13 mouse cellular contexts compared by ENCODE assay signal in genomic region chr1:40840605-40841004, GRCm38 (mm10). TPM values are rescaled to one million over a fixed set of nuclear protein-coding genes. Genes with fewer than 3 reads are reported as not detected.
"Had no signal": no experiment of that assay in that cellular context is flagged by ENCODE, and none has a peak within 500 bp of the region (broad histone marks: within the 10 kb centered on the region; RNA-seq: fewer than 3 reads in every experiment).

No protein-coding gene starts in this region.

- H3K36me3 ChIP-seq: limb, embryonic 12.5 days; midbrain, embryonic 12.5 days had no signal

- DNase-seq: kidney, postnatal 10 days; kidney, postnatal 4 days; lung, adult 18-20 months; right cerebral cortex, postnatal 14 days; thymus, postnatal 36 days had no signal

- H3K9me3 ChIP-seq: limb, embryonic 12.5 days; midbrain, embryonic 12.5 days had no signal

- H3K27ac ChIP-seq: left cerebral cortex, adult 2 months; limb, embryonic 12.5 days; liver, embryonic 14.5 days; midbrain, embryonic 12.5 days had no signal

- H3K4me2 ChIP-seq: limb, embryonic 12.5 days; midbrain, embryonic 12.5 days had no signal

- H3K27me3 ChIP-seq: limb, embryonic 12.5 days; midbrain, embryonic 12.5 days had no signal

- H3K4me1 ChIP-seq: midbrain, embryonic 12.5 days had no signal

- ATAC-seq: midbrain, embryonic 16.5 days had no signal

- H3K9ac ChIP-seq: limb, embryonic 12.5 days; liver, embryonic 14.5 days; midbrain, embryonic 12.5 days had no signal

- H3K4me3 ChIP-seq: left cerebral cortex, adult 2 months; limb, embryonic 12.5 days; midbrain, embryonic 12.5 days had no signal

RNA-seq across cellular contexts. Expression of gene Tmem182, which starts 35.2 kb away (rescaled TPM):
- total RNA-seq: megakaryocyte-erythroid progenitor cell, adult 5-6 weeks had no signal
- polyA plus RNA-seq: liver, adult 2 months; liver, embryonic 14.5 days; midbrain, embryonic 12.5 days; small intestine, adult 2 months had no signal
